8 mouse cellular contexts compared by ENCODE assay signal in genomic region chr8:114671237-114671674, GRCm38 (mm10).
DNase-seq lines count a peak whose midpoint lies in the region; ATAC-seq lines count a peak whose summit lies in the region.

No protein-coding gene starts in this region.

- no peaks in the 10 kb centered on the region for H3K9me3 ChIP-seq in heart, embryonic 12.5 days (replicated peaks)
- no peaks in the 10 kb centered on the region for H3K9me3 ChIP-seq in heart, embryonic 16.5 days (replicated peaks; ENCODE audit: control insufficient read depth, low read length)
- no peaks in the 10 kb centered on the region for H3K9me3 ChIP-seq in midbrain, embryonic 11.5 days (ENCODE audit: control insufficient read depth, low read length)

- no peak for ATAC-seq in heart, embryonic 12.5 days (ENCODE audit: insufficient number of reproducible peaks, low FRiP score)
- ATAC-seq in heart, embryonic 16.5 days (replicated peaks; ENCODE audit: extremely low read depth, insufficient read depth, low FRiP score) = no peak; the same call in 1 of the 2 replicates
- ATAC-seq in midbrain, embryonic 11.5 days (ENCODE audit: low FRiP score) = no peak

- no peak overlapping the region for H3K27ac ChIP-seq in heart, embryonic 12.5 days (ENCODE audit: poor library complexity, severe bottlenecking)
- peak overlapping the region; percentile 30 for H3K27ac ChIP-seq in heart, embryonic 16.5 days (ENCODE audit: low read length)
- no peak overlapping the region for H3K27ac ChIP-seq in midbrain, embryonic 11.5 days (ENCODE audit: low read depth, low read length)

- H3K4me1 ChIP-seq in heart, embryonic 12.5 days (replicated peaks) = no peaks in the 10 kb centered on the region
- no peaks in the 10 kb centered on the region for H3K4me1 ChIP-seq in heart, embryonic 16.5 days (ENCODE audit: control insufficient read depth, insufficient read depth, low read length)
- H3K4me1 ChIP-seq in midbrain, embryonic 11.5 days (ENCODE audit: control insufficient read depth, insufficient read depth, low read length) = no peaks in the 10 kb centered on the region

- DNase-seq in heart, adult 18-20 months = peak; percentile 71 to 78
- DNase-seq in adipocyte (ENCODE audit: low spot score) = peak; percentile 73
- DNase-seq in lung, postnatal 25 days (ENCODE audit: low spot score) = peak; percentile 36
- DNase-seq in frontal cortex, adult 2 months (ENCODE audit: extremely low spot score in 1 of 2, low spot score in 1 of 2) = no peak
- DNase-seq in midbrain, embryonic 11.5 days (ENCODE audit: low spot score, missing footprints) = no peak
- DNase-seq in embryo, embryonic 10.5 days (ENCODE audit: low spot score) = no peak

- 74% methylated on average over 9 of the region's 9 CpGs for WGBS in heart, embryonic 12.5 days
- WGBS in heart, embryonic 16.5 days = 65% methylated on average over 9 of the region's 9 CpGs
- WGBS in midbrain, embryonic 11.5 days = 84% methylated on average over 9 of the region's 9 CpGs

- no peak overlapping the region for H3K9ac ChIP-seq in heart, embryonic 12.5 days
- no peak overlapping the region for H3K9ac ChIP-seq in heart, embryonic 16.5 days (ENCODE audit: low read length)
- no peak overlapping the region for H3K9ac ChIP-seq in midbrain, embryonic 11.5 days (ENCODE audit: low read length)

- H3K4me3 ChIP-seq in heart, embryonic 12.5 days = no peak overlapping the region
- H3K4me3 ChIP-seq in heart, embryonic 16.5 days (ENCODE audit: low read length) = no peak overlapping the region
- no peak overlapping the region for H3K4me3 ChIP-seq in midbrain, embryonic 11.5 days (ENCODE audit: low read depth, low read length)

- H3K4me2 ChIP-seq in heart, embryonic 12.5 days = no peak overlapping the region
- no peak overlapping the region for H3K4me2 ChIP-seq in heart, embryonic 16.5 days (ENCODE audit: low read depth, low read length)
- no peak overlapping the region for H3K4me2 ChIP-seq in midbrain, embryonic 11.5 days

- H3K36me3 ChIP-seq in heart, embryonic 12.5 days = no peaks in the 10 kb centered on the region
- H3K36me3 ChIP-seq in heart, embryonic 16.5 days (ENCODE audit: control insufficient read depth, insufficient read depth) = no peaks in the 10 kb centered on the region
- no peaks in the 10 kb centered on the region for H3K36me3 ChIP-seq in midbrain, embryonic 11.5 days (ENCODE audit: control insufficient read depth, insufficient read depth, low read length)

- H3K27me3 ChIP-seq in heart, embryonic 12.5 days (replicated peaks) = peaks cover 9% of the 10 kb centered on the region
- H3K27me3 ChIP-seq in heart, embryonic 16.5 days (ENCODE audit: control insufficient read depth, insufficient read depth, low read length) = no peaks in the 10 kb centered on the region
- H3K27me3 ChIP-seq in midbrain, embryonic 11.5 days (ENCODE audit: control insufficient read depth, insufficient read depth, low read length) = no peaks in the 10 kb centered on the region

Comparison
In these comparisons a context has a peak if more than half of its experiments do, and no peak if none do; other contexts are left out.
1. DNase-seq: peak in heart, adult 18-20 months (2 of 2), adipocyte (single experiment) and lung, postnatal 25 days (single experiment); none in frontal cortex, adult 2 months (0 of 2), midbrain, embryonic 11.5 days (single experiment) and embryo, embryonic 10.5 days (single experiment).